In genomic region chr1:92895089-92895488, GRCm38 (mm10) we compare ENCODE assay signal across 9 mouse cellular contexts. TPM values are rescaled to one million over a fixed set of nuclear protein-coding genes. Genes with fewer than 3 reads are reported as not detected.
A peak's percentile ranks its signal among the peaks of the same experiment; 100 is the strongest.
DNase-seq lines count a peak whose midpoint lies in the region; TF ChIP-seq lines count a peak whose summit lies in the region.
"Had no signal": no experiment of that assay in that cellular context is flagged by ENCODE, and none has a peak within 500 bp of the region (broad histone marks: within the 10 kb centered on the region; RNA-seq: fewer than 3 reads in every experiment).

No protein-coding gene starts in this region.

- H3K9ac ChIP-seq in MEL (ENCODE audit: control insufficient read depth, low read depth, low read length, poor library complexity, severe bottlenecking): no peak overlapping the region

- DNase-seq in MEL (ENCODE audit: low read depth, low spot score): peak; percentile 88
- DNase-seq in c-Kit-positive CD71-negative TER-119-negative erythroid progenitor cells, embryonic 14.5 days (ENCODE audit: low read depth): peak; percentile 59
- DNase-seq in fibroblast of lung, adult 2 months (ENCODE audit: low read depth): peak; percentile 44
- peak; percentile 83 for DNase-seq in heart, postnatal 4 days
- DNase-seq in layer of hippocampus, adult 9-10 months (ENCODE audit: low spot score): peak; percentile 74
- DNase-seq in lung, postnatal 4 days: peak; percentile 76 to 77
- DNase-seq in right cerebral cortex, adult 18-20 months: peak; percentile 87
- DNase-seq in urinary bladder, postnatal 4 days (ENCODE audit: low spot score in 2 of 2): peak; percentile 65 to 74

- no peaks in the 10 kb centered on the region for H3K9me3 ChIP-seq in MEL (replicated peaks; ENCODE audit: insufficient read depth, low read length)

- no peaks in the 10 kb centered on the region for H3K79me2 ChIP-seq in MEL (ENCODE audit: control insufficient read depth, insufficient read depth, low read length, poor library complexity)

- no peak for TF ChIP-seq EP300 in MEL (IDR thresholded peaks at IDR 0.05; ENCODE audit: low read depth in 1 of 2, low read length in 2 of 2)

- no peak overlapping the region for H3K27ac ChIP-seq in MEL (ENCODE audit: control insufficient read depth, low read depth, low read length)

- no peaks in the 10 kb centered on the region for H3K36me3 ChIP-seq in MEL (ENCODE audit: control insufficient read depth in 1 of 2, insufficient read depth in 2 of 2, low read length in 2 of 2)

- H3K4me3 ChIP-seq in MEL (ENCODE audit: control insufficient read depth in 1 of 2, insufficient read depth in 1 of 2, low read depth in 2 of 2, low read length in 2 of 2): no peak overlapping the region

- TF ChIP-seq RAD21 in MEL (IDR thresholded peaks at IDR 0.05; ENCODE audit: low read depth, low read length): peak; percentile 72

- no peaks in the 10 kb centered on the region for H3K4me1 ChIP-seq in MEL (ENCODE audit: control insufficient read depth in 1 of 2, insufficient read depth in 2 of 2, low read length in 2 of 2)

- TF ChIP-seq CTCF in MEL (IDR thresholded peaks at IDR 0.05 in 2 of 3, conservative IDR thresholded peaks at IDR 0.05 in 1 of 3; ENCODE audit: control insufficient read depth in 1 of 3, insufficient read depth in 1 of 3, low read depth in 2 of 3, low read length in 3 of 3, poor library complexity in 1 of 3, severe bottlenecking in 1 of 3): peak; percentile 98 to 99 (median 98)

- H3K27me3 ChIP-seq in MEL (ENCODE audit: control insufficient read depth in 1 of 2, insufficient read depth in 2 of 2, low read length in 2 of 2): peaks cover 11 to 13% of the 10 kb centered on the region in 2 experiments

- TF ChIP-seq POLR2A in MEL (IDR thresholded peaks at IDR 0.05; ENCODE audit: control insufficient read depth in 1 of 2, insufficient read depth in 1 of 2, low read depth in 1 of 2, low read length in 2 of 2, poor library complexity in 1 of 2): no peak

TF ChIP-seq in MEL, 35 proteins besides CTCF, POLR2A, EP300 and RAD21:
- TF ChIP-seq ETS1 (IDR thresholded peaks at IDR 0.05; ENCODE audit: low read depth, low read length): no peak
- TF ChIP-seq ZC3H11A (IDR thresholded peaks at IDR 0.05; ENCODE audit: low read depth, low read length): peak; percentile 64; the same call in 1 of the 2 replicates
- 0 out of 2 replicates have a peak, but pooled peaks have one; percentile 15 for TF ChIP-seq TCF12 (IDR thresholded peaks at IDR 0.05; ENCODE audit: low read depth, low read length)
- no peak for TF ChIP-seq MAFK (IDR thresholded peaks at IDR 0.05; ENCODE audit: borderline replicate concordance, low read depth, low read length)
- no peak for TF ChIP-seq USF2 (IDR thresholded peaks at IDR 0.05; ENCODE audit: borderline replicate concordance in 1 of 2, insufficient read depth in 1 of 2, low read depth in 1 of 2, low read length in 2 of 2)
- TF ChIP-seq UBTF (IDR thresholded peaks at IDR 0.05; ENCODE audit: borderline replicate concordance, insufficient read depth, low read depth, low read length): no peak
- peak; percentile 96 for TF ChIP-seq SMC3 (IDR thresholded peaks at IDR 0.05; ENCODE audit: low read depth, low read length)
- TF ChIP-seq HCFC1 (IDR thresholded peaks at IDR 0.05; ENCODE audit: low read depth, low read length): no peak
- 0 out of 2 replicates have a peak, but pooled peaks have one; percentile 36 for TF ChIP-seq MYC (IDR thresholded peaks at IDR 0.05; ENCODE audit: low read depth, low read length)
- TF ChIP-seq MAZ (IDR thresholded peaks at IDR 0.05; ENCODE audit: low read depth, low read length): no peak
- TF ChIP-seq ZMIZ1 (IDR thresholded peaks at IDR 0.05; ENCODE audit: low read depth, low read length): no peak

RNA-seq across cellular contexts. Expression of gene Ankmy1, which starts 7.6 kb away (rescaled TPM):
- total RNA-seq in MEL (2012; rRNA removed): 0.07 TPM in 1 of 2 replicates, not detected in the other
- under 1 TPM in 1 of 2 experiments, not detected in 1; 0.08 TPM for polyA plus RNA-seq in MEL (2012; ENCODE audit: insufficient read depth in 1 of 2, insufficient read length in 2 of 2, low read depth in 1 of 2, low replicate concordance in 2 of 2, missing spikeins in 1 of 2)
- total RNA-seq in heart, postnatal 4 days (2021): under 1 TPM in 1 of 2 experiments, not detected in 1; 0.14 TPM
- polyA plus RNA-seq: liver, embryonic 16.5 days had no signal

RNA-seq across cellular contexts. Expression of gene Dusp28, which starts 11.7 kb away (rescaled TPM):
- 10.1 and 11.9 TPM in 2 replicates for total RNA-seq in MEL (2012; rRNA removed)
- 10 to 100 TPM in 1 of 2 experiments, not detected in 1; 12.0 TPM for polyA plus RNA-seq in MEL (2012; ENCODE audit: insufficient read depth in 1 of 2, insufficient read length in 2 of 2, low read depth in 1 of 2, low replicate concordance in 2 of 2, missing spikeins in 1 of 2)
- 10 to 100 TPM in 1 of 2 experiments, 1 to 10 TPM in 1; 9.3 to 10.6 TPM for total RNA-seq in heart, postnatal 4 days (2021)

RNA-seq across cellular contexts. Expression of gene Rnpepl1, which starts 15.5 kb away (rescaled TPM):
- total RNA-seq in MEL (2012; rRNA removed): 25.2 and 31.1 TPM in 2 replicates
- 10 to 100 TPM in 1 of 2 experiments, not detected in 1; 91.0 TPM for polyA plus RNA-seq in MEL (2012; ENCODE audit: insufficient read depth in 1 of 2, insufficient read length in 2 of 2, low read depth in 1 of 2, low replicate concordance in 2 of 2, missing spikeins in 1 of 2)
- total RNA-seq in heart, postnatal 4 days (2021): 10 to 100 TPM; 73.8 to 74.1 TPM

RNA-seq across cellular contexts. Expression of gene Capn10, which starts 39.1 kb away (rescaled TPM):
- 30.5 and 30.7 TPM in 2 replicates for total RNA-seq in MEL (2012; rRNA removed)
- 10 to 100 TPM in 1 of 2 experiments, not detected in 1; 43.3 TPM for polyA plus RNA-seq in MEL (2012; ENCODE audit: insufficient read depth in 1 of 2, insufficient read length in 2 of 2, low read depth in 1 of 2, low replicate concordance in 2 of 2, missing spikeins in 1 of 2)
- 10 to 100 TPM; 10.2 to 14.0 TPM for total RNA-seq in heart, postnatal 4 days (2021)

RNA-seq across cellular contexts. Expression of gene Gpr35, which starts 55.6 kb away (rescaled TPM):
- total RNA-seq in MEL (2012; rRNA removed): not detected in 2 replicates
- polyA plus RNA-seq in MEL (2012; ENCODE audit: insufficient read depth in 1 of 2, insufficient read length in 2 of 2, low read depth in 1 of 2, low replicate concordance in 2 of 2, missing spikeins in 1 of 2): under 1 TPM in 1 of 2 experiments, not detected in 1; 0.22 TPM
- under 1 TPM; 0.38 to 0.59 TPM for total RNA-seq in heart, postnatal 4 days (2021)
